Comparison of ENCODE assay signal across 16 mouse cellular contexts in the genomic region with DNA sequence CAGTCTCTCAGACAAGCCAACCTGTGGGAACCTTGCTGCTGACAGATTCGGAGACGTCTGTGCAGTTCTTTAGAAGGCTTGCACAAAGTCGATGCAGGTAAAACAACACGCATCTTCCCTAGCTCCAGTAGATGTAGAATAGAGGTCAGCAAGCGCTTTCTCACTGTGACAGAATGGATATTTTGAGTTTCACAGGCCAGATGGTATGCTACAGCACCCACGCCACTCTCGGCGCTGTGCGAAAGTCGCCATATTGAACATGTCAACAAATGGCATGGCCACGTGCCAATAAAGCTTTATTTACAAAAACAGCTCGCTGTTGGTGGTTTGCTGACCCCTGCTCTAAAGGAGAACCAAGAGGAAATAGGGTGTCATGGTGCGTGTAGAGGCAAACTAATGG.
DNase-seq lines count a peak whose midpoint lies in the region; ATAC-seq and TF ChIP-seq lines count a peak whose summit lies in the region.
"Had no signal": no experiment of that assay in that cellular context is flagged by ENCODE, and none has a peak within 500 bp of the region (broad histone marks: within the 10 kb centered on the region; RNA-seq: fewer than 3 reads in every experiment).

No protein-coding gene starts in this region.

- ATAC-seq in forebrain, embryonic 15.5 days (replicated peaks): peak; percentile 51; the same call in 1 of the 2 replicates
- no peak for ATAC-seq in forebrain, embryonic 11.5 days (replicated peaks; ENCODE audit: low FRiP score)
- no peak for ATAC-seq in hindbrain, postnatal 0 days
- ATAC-seq: hindbrain, embryonic 16.5 days had no signal

- no peaks in the 10 kb centered on the region for H3K27me3 ChIP-seq in forebrain, embryonic 15.5 days
- no peaks in the 10 kb centered on the region for H3K27me3 ChIP-seq in forebrain, embryonic 11.5 days (ENCODE audit: control insufficient read depth, insufficient read depth, low read length)
- H3K27me3 ChIP-seq in hindbrain, postnatal 0 days (ENCODE audit: insufficient read depth, low read length): no peaks in the 10 kb centered on the region
- H3K27me3 ChIP-seq: stomach, embryonic 15.5 days had no signal

- no peak for TF ChIP-seq CTCF in layer of hippocampus, adult 2 months (conservative IDR thresholded peaks at IDR 0.05)
- TF ChIP-seq CTCF in hindbrain, postnatal 0 days (IDR thresholded peaks at IDR 0.05; ENCODE audit: low read depth): no peak

- no peaks in the 10 kb centered on the region for H3K9me3 ChIP-seq in forebrain, embryonic 15.5 days
- no peaks in the 10 kb centered on the region for H3K9me3 ChIP-seq in forebrain, embryonic 11.5 days (ENCODE audit: control insufficient read depth, low read length)
- H3K9me3 ChIP-seq in hindbrain, postnatal 0 days (ENCODE audit: low read length): 0 out of 2 replicates have a peak, but pooled peaks cover 3% of the 10 kb centered on the region
- H3K9me3 ChIP-seq: limb, embryonic 10.5 days; stomach, embryonic 15.5 days had no signal

- H3K9ac ChIP-seq in forebrain, embryonic 15.5 days (replicated peaks): no peak overlapping the region
- H3K9ac ChIP-seq in forebrain, embryonic 11.5 days (ENCODE audit: low read length): no peak overlapping the region
- no peak overlapping the region for H3K9ac ChIP-seq in hindbrain, postnatal 0 days (replicated peaks; ENCODE audit: low read length)
- H3K9ac ChIP-seq: stomach, embryonic 15.5 days had no signal

- no peak for DNase-seq in forebrain, embryonic 11.5 days (ENCODE audit: low spot score)
- DNase-seq in layer of hippocampus, adult 2 months (ENCODE audit: low spot score in 2 of 2): peak; percentile 16 to 24
- DNase-seq in left cerebral cortex, postnatal 10 days (ENCODE audit: extremely low spot score in 1 of 2, low spot score in 2 of 2): peak; percentile 50 to 59
- peak; percentile 47 for DNase-seq in right cerebral cortex, postnatal 4 days
- no peak for DNase-seq in heart, adult 9 months (ENCODE audit: low spot score in 2 of 2)
- no peak for DNase-seq in hindbrain, postnatal 0 days (ENCODE audit: low spot score)
- no peak for DNase-seq in urinary bladder, postnatal 36 days (ENCODE audit: low spot score in 2 of 2)
- DNase-seq: cerebellum, adult 18-20 months; embryo, embryonic 11 days; heart, postnatal 10 days; kidney, adult 9 months had no signal

- intact Hi-C loops in left cerebral cortex, postnatal 10 days (cut with DNase I): no loop called here

- no peak overlapping the region for H3K27ac ChIP-seq in forebrain, embryonic 15.5 days (replicated peaks)
- H3K27ac ChIP-seq in forebrain, embryonic 11.5 days (ENCODE audit: low read depth, low read length): no peak overlapping the region
- H3K27ac ChIP-seq in layer of hippocampus, adult 2 months: no peak overlapping the region
- no peak overlapping the region for H3K27ac ChIP-seq in hindbrain, postnatal 0 days
- H3K27ac ChIP-seq: limb, embryonic 10.5 days; stomach, embryonic 15.5 days had no signal

- H3K4me2 ChIP-seq in forebrain, embryonic 15.5 days (replicated peaks): no peak overlapping the region
- no peak overlapping the region for H3K4me2 ChIP-seq in forebrain, embryonic 11.5 days (ENCODE audit: low read depth, low read length, severe bottlenecking)
- H3K4me2 ChIP-seq in hindbrain, postnatal 0 days (ENCODE audit: low read depth, low read length): no peak overlapping the region
- H3K4me2 ChIP-seq: stomach, embryonic 15.5 days had no signal

- 68% methylated on average over 13 of the region's 13 CpGs for WGBS in forebrain, embryonic 15.5 days
- WGBS in forebrain, embryonic 11.5 days: 92% methylated on average over 13 of the region's 13 CpGs
- WGBS in hindbrain, postnatal 0 days: 76% methylated on average over 13 of the region's 13 CpGs

- no peaks in the 10 kb centered on the region for H3K36me3 ChIP-seq in forebrain, embryonic 15.5 days
- H3K36me3 ChIP-seq in forebrain, embryonic 11.5 days (ENCODE audit: control insufficient read depth, insufficient read depth, low read length): no peaks in the 10 kb centered on the region
- no peaks in the 10 kb centered on the region for H3K36me3 ChIP-seq in hindbrain, postnatal 0 days (ENCODE audit: insufficient read depth, low read length)
- H3K36me3 ChIP-seq: limb, embryonic 10.5 days; stomach, embryonic 15.5 days had no signal

- peaks cover 26% of the 10 kb centered on the region for H3K4me1 ChIP-seq in forebrain, embryonic 15.5 days
- 0 out of 2 replicates have a peak, but pooled peaks cover 3% of the 10 kb centered on the region for H3K4me1 ChIP-seq in forebrain, embryonic 11.5 days (replicated peaks; ENCODE audit: control insufficient read depth, insufficient read depth, low read length)
- peaks cover 7% of the 10 kb centered on the region; the same call in 1 of the 2 replicates for H3K4me1 ChIP-seq in hindbrain, postnatal 0 days (ENCODE audit: insufficient read depth, low read length)
- H3K4me1 ChIP-seq: limb, embryonic 10.5 days; stomach, embryonic 15.5 days had no signal

- no peak overlapping the region for H3K4me3 ChIP-seq in forebrain, embryonic 15.5 days
- H3K4me3 ChIP-seq in forebrain, embryonic 11.5 days (ENCODE audit: low read depth, low read length): no peak overlapping the region
- H3K4me3 ChIP-seq in layer of hippocampus, adult 2 months: no peak overlapping the region
- no peak overlapping the region for H3K4me3 ChIP-seq in hindbrain, postnatal 0 days (ENCODE audit: low read length)
- H3K4me3 ChIP-seq: erythroblast, embryonic 14.5 days; limb, embryonic 10.5 days; stomach, embryonic 15.5 days had no signal

Comparison
In these comparisons a context has a peak if more than half of its experiments do, and no peak if none do; other contexts are left out.
1. DNase-seq: peak in layer of hippocampus, adult 2 months (2 of 2), left cerebral cortex, postnatal 10 days (2 of 2) and right cerebral cortex, postnatal 4 days (single experiment); none in forebrain, embryonic 11.5 days (single experiment), heart, adult 9 months (0 of 2), hindbrain, postnatal 0 days (single experiment) and urinary bladder, postnatal 36 days (0 of 2).